Mouse (Mus musculus) frontal cortex, adult (tissue): ENCODE data around the gene Myo16.

ENCODE experiments used
- ATAC-seq: cut with Nextera tagmentation; 2 replicates; pipeline ENCODE4 v1.9.2; 2017; ENCODE audit warnings: mild to moderate bottlenecking, moderate library complexity, mixed read lengths; ENCODE audit not compliant: low TSS enrichment

The Myo16 gene

GRCm38 (mm10) chr8:10472371-10472770 is 318.7 kb downstream of the Myo16 start:
- peak; percentile 73 for ATAC-seq

DNA sequence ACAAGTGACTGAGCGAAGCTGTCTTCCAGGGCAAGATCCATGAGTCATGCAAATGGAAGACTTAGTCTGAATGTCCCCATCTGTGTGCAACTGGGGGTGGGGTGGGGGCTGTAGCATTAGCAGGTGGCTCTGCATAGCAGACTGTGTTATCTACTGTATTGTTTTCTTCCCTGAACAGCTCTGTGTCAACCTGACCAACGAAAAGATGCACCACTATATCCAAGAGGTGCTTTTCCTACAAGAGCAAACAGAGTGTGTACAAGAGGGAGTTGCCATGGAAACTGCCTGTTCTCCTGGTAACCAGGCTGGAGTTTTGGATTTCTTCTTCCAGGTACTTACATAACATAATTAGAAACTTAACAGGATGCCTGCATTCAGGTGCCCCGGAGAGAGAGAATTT is 320.7 kb downstream of the Myo16 start:
- peak; percentile 79 for ATAC-seq

DNA sequence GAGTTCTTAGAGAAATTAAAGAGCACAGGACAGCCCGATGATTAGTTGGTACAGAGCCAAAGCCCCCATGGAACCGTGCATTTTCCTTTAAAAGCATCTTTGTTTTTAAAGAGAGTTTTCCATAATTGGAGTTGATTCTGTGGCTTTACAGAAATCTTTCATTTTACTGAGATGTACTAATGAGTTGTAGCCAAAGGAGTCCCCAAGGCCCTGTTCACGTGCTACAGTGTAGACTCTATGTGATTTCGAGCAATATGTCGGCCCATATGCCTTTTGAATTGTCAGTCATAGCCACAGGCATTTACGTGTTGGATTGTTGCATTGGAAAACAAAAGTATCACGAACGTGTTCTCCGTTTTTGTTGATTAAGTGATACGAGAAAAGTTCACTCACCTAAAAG is 325.3 kb downstream of the Myo16 start:
- ATAC-seq = no peak

DNA sequence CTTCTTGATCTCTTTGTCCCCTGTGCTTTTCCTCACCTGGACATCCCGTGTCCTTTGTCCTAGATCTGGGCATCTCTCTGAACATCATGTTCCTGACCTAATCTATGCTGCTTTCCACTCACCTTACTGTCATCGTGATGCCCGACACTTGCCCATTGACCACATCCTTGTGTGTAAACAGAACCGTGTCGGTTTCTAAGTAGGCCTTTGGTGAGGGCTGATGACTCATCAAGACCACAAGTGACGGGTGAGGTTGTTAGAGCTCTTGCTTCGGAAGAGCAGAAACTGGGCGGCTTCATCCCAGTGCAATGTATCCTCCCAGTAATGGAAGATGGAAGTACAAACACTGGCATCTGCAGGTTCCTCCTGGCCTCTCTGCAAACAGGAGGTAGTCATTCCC is 327.1 kb downstream of the Myo16 start:
- ATAC-seq = no peak

DNA sequence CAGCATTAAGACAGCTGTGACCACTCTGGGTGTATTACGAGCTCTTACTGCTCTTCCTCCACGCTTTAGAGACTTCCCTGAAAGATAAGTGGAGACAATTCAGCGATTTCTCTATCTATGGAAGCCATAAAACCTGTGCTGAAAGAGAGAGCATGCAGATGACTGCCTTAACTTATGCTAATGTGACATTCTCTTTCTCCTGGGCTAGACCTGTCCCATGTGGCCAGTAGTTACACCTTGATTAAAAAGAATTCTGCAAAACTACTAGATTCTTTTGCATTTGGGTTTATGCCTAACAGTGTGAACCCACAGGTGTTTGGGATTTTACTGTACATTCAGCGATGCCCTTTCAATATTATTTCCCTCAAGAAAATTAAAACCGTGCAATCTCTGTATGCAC is 328.4 kb downstream of the Myo16 start:
- no peak for ATAC-seq

DNA sequence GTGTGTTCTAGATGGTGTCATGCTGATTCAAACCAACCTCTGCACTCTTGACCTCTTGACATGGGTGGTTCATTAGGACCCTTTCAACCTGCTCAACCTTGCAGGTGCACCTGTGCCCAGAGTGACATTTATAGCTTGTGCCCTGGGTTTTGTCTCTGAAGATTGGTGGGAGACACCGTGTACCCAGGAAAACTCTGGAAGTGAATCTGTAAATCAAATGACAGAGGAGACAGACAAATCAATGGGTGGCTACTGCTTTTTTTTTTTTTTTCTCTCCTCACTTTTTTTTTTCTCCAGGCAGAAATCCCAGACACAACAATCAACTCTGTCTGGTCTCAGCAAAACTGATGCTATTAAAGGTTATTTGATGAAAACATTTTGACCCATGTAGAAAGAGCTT is 329.2 kb downstream of the Myo16 start:
- no peak for ATAC-seq

GRCm38 (mm10) chr8:10483841-10484240 is 330.1 kb downstream of the Myo16 start:
- ATAC-seq = no peak

DNA sequence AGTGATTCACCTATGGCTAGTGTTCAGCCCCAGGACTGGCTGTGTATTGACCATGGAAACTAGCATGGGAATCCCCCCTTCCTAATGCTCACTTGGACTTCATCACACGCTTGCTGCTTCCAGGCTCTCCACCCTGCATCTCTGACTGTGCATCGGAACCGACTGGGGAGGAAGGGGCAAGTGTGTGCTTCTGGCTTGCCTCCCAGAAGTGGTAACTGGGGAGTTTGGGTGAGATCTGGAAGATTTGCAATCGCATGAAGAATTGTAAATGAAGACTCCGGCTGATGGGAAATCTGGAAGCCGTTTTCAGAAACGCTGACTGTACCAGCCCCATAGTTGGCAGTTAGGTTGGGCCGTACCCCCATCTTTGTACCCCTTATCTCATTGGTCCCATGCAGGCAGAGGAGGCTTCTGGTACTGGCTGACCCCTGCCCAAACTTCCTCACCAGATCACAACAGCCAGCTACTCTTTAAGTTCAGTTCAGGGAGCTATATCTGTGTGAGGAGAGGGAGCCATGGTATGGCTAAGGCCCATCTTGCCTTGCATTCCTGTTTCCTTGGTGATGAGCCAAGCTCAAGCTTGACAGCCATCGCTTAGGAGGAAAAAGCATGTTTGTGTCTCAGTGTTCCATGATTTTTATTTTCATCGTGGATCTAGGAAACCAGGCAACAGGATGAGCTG is 336.2 kb downstream of the Myo16 start:
- peak; percentile 44; the same call in 1 of the 2 replicates for ATAC-seq

- ATAC-seq = no peak
These were observed 336.7 kb downstream of the Myo16 start for GRCm38 (mm10) chr8:10490420-10490784.

- ATAC-seq = no peak
These were observed 337.2 kb downstream of the Myo16 start for GRCm38 (mm10) chr8:10490874-10491273.

DNA sequence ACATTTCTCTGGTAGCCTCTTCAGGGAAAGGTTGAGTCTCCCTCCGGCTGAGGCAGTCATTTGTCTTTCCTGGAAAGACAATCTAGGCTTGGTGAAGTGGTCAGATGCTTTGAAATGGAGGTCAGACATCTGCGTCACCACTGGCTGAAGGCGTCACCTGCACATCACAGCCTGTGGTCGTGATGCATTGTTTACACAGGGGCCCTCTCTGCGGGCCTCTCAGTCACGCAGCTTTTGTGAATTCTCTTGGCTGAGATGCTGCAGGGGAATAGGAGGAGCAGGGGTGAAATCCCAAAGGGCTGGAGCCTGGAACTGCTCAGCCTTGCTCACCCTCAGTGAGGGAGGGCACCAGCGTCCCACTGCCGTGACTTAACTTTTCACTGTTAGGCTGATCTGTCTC is 346.1 kb downstream of the Myo16 start:
- no peak for ATAC-seq

DNA sequence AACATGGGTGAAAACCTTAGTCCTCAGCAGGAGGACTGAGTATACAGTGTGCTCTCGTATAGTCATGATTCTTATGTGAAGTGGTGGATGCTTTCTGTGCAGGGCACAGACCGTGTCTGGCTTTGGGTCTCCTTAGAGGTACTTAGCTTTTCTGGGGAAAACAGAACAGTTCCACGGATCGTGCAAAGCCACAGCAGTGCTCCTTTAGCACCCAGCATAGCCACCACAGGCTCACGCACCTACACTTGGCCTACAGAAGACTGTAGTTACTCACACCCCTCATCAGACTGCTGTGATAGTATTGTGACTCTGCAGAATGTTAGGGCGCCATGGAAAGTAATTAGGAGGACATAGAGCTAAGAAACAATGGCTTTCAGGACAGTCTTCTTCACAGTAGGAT is 346.8 kb downstream of the Myo16 start:
- no peak for ATAC-seq

DNA sequence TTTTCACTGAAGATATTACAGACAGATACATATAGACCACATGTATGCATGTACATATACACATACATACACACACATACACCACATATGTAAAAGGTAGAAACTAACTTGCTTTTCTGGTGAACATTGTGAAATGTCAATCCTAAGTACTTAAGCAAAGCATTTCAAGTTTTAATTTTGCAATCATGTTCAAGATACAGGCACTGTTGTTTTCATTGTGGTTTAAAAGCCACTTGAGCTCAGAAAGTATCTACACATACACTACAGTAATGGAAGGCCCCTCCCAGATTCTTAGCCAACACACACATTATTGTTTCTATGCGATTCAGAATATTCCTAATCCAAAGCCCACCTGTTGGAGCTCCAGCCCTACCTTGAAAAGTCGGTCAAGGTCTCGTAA is 348.0 kb downstream of the Myo16 start:
- no peak for ATAC-seq

DNA sequence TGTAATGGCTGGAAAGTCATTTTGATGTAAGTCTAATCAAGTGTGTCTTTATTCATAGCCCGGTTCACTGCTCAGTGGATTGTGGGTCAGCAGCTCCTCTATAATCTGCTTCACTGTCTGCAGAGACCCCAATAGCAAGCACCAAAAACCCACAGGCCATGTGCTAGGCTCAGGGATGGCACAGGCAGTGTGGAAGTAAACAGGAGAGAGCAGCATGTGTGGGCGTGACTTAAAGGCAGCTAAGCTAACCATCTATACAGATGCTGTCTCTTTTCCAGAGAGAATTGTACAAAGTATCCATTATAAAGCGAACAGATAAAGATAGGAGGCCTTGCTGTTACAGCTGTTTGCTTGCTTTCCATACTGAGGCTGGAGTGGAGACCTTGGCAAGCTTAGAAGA is 358.4 kb downstream of the Myo16 start:
- ATAC-seq = peak; percentile 76

- no peak for ATAC-seq
These were observed 363.7 kb downstream of the Myo16 start for GRCm38 (mm10) chr8:10517381-10517780.

GRCm38 (mm10) chr8:10519276-10519675 is 365.6 kb downstream of the Myo16 start:
- ATAC-seq = no peak

- no peak for ATAC-seq
These were observed 367.8 kb downstream of the Myo16 start for GRCm38 (mm10) chr8:10521463-10521862.

- peak; percentile 18; the same call in 1 of the 2 replicates for ATAC-seq
These were observed 372.0 kb downstream of the Myo16 start for GRCm38 (mm10) chr8:10525686-10526085.

DNA sequence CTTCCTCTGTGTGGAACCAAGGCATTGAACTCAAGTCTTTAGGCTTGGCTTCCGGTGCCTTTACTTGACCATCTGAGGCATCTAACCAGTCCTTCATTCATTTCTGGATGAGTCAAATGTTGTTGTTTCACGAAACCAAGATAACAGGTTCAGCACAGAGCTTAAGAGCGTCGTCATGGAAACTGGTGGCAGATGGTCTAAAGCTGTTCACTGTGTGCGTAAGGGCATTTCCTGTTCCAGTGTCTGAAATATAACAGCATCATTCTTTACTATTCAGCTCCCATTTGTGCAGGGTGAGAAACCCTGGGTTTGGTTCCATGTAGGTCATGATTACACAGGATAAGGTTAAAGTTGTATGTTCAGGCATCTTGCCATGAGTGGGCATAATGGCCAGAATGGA is 372.9 kb downstream of the Myo16 start:
- peak; percentile 76 for ATAC-seq

GRCm38 (mm10) chr8:10534619-10535286 is 381.0 kb downstream of the Myo16 start:
- peak; percentile 90 for ATAC-seq

DNA sequence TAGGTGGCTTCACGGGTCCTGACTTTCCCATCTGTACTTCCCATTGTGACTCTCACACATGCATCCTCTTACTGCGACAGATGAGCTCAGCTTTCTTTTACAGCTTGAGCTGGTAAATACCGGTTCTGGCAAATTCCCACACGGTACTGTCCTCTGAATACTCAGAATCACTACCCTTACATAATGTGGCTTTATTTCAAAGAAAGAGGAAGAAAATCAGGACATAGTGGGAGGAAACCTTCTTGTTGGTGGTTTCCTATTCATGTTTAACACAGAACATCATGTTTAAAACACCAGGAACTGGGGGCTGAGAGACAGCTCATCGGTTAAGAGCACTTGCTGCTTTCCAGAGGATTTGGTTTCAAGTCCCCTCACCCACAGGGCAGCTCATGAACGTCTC is 384.6 kb downstream of the Myo16 start:
- ATAC-seq = peak; percentile 55

DNA sequence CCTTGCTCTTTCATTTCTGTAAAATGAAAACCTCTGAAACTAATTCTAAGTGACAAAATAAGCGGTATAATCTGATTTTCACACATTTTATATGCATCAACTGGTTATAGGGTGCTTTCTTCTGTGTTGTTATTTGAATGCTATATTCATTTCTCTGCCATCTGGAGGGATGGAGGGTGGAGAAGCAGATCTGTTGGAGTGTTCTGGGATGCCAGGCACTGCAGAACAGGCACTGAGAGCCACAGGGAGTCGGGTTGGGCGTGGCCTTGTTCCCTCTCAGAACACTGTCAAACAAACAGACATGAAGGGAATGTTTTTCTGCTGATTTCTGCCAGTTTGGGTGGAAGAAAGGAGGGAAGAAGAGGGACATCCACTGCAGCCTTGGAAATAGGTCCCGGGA is 386.0 kb downstream of the Myo16 start:
- ATAC-seq = 0 out of 2 replicates have a peak, but pooled peaks have one; percentile 10

DNA sequence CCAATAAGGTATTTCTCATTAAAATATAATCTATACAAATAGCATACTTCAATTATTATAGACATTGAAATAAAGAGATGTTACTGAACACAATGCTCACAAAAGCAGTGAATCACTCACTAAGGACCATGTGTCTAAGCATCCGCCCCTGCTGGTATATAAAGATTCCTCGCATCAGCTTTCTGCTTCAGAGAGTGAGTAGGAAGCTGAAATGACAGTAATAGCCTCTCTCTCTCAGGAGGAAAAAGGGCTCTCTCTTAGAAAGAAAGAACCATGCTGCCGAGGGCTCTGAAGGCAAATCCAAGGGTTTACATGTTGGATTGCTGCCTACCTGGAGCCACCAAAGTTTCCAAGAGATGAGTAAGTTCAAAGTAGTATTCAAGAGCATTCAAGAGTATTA is 392.2 kb downstream of the Myo16 start:
- ATAC-seq = peak; percentile 87

DNA sequence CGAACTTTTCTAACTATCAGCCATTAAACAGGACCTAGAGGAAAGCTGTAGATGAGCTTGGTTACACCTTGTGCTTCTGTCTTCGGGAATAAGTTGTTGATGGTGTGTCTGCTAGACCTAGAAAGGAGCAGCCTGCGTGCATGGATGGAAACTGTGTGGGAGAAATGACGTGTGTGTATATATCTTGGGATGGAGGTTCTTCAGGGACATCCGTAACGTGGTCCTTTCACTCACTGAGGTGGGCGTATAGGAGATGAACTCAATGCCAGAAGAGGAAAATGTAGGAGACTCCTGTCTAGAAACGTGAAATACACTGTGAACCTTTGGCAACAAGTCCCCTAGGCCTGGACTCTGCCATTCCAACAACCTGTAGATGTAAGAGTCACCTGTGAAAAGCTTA is 392.8 kb downstream of the Myo16 start:
- peak; percentile 74 for ATAC-seq
